Mouse (Mus musculus) MEL (cell line): ENCODE results near the gene Mei1.

Experiments
- CTCF ChIP-seq, 3 experiments: IDR thresholded peaks in 2 of 3; conservative IDR thresholded peaks in 1 of 3; 2 replicates each; pipeline ENCODE4 v1.5.1; 2011 to 2012; ENCODE audit warnings: low read length in 3 of 3, low read depth in 2 of 3, mild to moderate bottlenecking in 2 of 3, improper control_type of control experiment in 1 of 3, inconsistent platforms in 1 of 3, mixed read lengths in 1 of 3, moderate library complexity in 1 of 3; ENCODE audit not compliant: control insufficient read depth in 1 of 3, insufficient read depth in 1 of 3, poor library complexity in 1 of 3, severe bottlenecking in 1 of 3
- EP300 ChIP-seq, 2 experiments: IDR thresholded peaks; 2 replicates each; pipeline ENCODE4 v1.6.1; 2011; ENCODE audit warnings: improper control_type of control experiment in 2 of 2, low read length in 2 of 2, low read depth in 1 of 2, mild to moderate bottlenecking in 1 of 2
- MAX ChIP-seq: IDR thresholded peaks from 2 replicates; pipeline ENCODE4 v1.6.1; 2011; ENCODE audit warnings: low read length, improper control_type of control experiment
- MEF2A ChIP-seq: IDR thresholded peaks from 2 replicates; pipeline ENCODE4 v1.6.1; 2014; ENCODE audit warnings: low read depth, mild to moderate bottlenecking, inconsistent platforms, low read length, improper control_type of control experiment; ENCODE audit not compliant: poor library complexity, insufficient replicate concordance, severe bottlenecking; ENCODE audit errors: extremely low read depth
- MYB ChIP-seq: IDR thresholded peaks from 2 replicates; pipeline ENCODE4 v1.6.1; 2011; ENCODE audit warnings: mild to moderate bottlenecking, low read depth, low read length, improper control_type of control experiment
- POLR2A ChIP-seq, 2 experiments: IDR thresholded peaks; 2 replicates each; pipeline ENCODE4 v1.6.1; 2011 to 2012; ENCODE audit warnings: low read length in 2 of 2, mild to moderate bottlenecking in 2 of 2, control low read depth in 1 of 2, improper control_type of control experiment in 1 of 2, low read depth in 1 of 2, moderate library complexity in 1 of 2; ENCODE audit not compliant: control insufficient read depth in 1 of 2, insufficient read depth in 1 of 2, poor library complexity in 1 of 2
- RAD21 ChIP-seq: IDR thresholded peaks from 2 replicates; pipeline ENCODE4 v1.6.1; 2011; ENCODE audit warnings: mild to moderate bottlenecking, low read depth, low read length, improper control_type of control experiment
- TBP ChIP-seq: IDR thresholded peaks from 2 replicates; pipeline ENCODE4 v1.8.0; 2011; ENCODE audit warnings: low read depth, low read length, improper control_type of control experiment

GRCm38 (mm10) chr15:82144157-82144556 lies 74.4 kb downstream of the Mei1 start:
- no peak for TF ChIP-seq CTCF (IDR thresholded peaks at IDR 0.05 in 2 of 3, conservative IDR thresholded peaks at IDR 0.05 in 1 of 3; ENCODE audit: control insufficient read depth in 1 of 3, insufficient read depth in 1 of 3, low read depth in 2 of 3, low read length in 3 of 3, poor library complexity in 1 of 3, severe bottlenecking in 1 of 3)
- TF ChIP-seq POLR2A (IDR thresholded peaks at IDR 0.05; ENCODE audit: control insufficient read depth in 1 of 2, insufficient read depth in 1 of 2, low read depth in 1 of 2, low read length in 2 of 2, poor library complexity in 1 of 2), result no peak
- TF ChIP-seq RAD21, result no peak
- no peak for TF ChIP-seq MYB
- no peak for TF ChIP-seq MEF2A
- TF ChIP-seq MAX, result no peak
- no peak for TF ChIP-seq EP300 (IDR thresholded peaks at IDR 0.05; ENCODE audit: low read depth in 1 of 2, low read length in 2 of 2)
- no peak for TF ChIP-seq TBP
